Mouse (Mus musculus) bone marrow, adult 2 months (tissue): Measurements from ENCODE around the gene Zdhhc14.

Experiments used
- CTCF ChIP-seq: fragments of 200-500 bp; IDR thresholded peaks from 2 replicates; pipeline ENCODE4 v1.5.1; 2011; ENCODE audit warnings: low read length, control low read depth; ENCODE audit not compliant: control insufficient read depth, insufficient read depth
- POLR2A ChIP-seq: fragments of 200-500 bp; IDR thresholded peaks from 2 replicates; pipeline ENCODE4 v1.6.1; 2011; ENCODE audit warnings: low read depth, mild to moderate bottlenecking, control low read depth, low read length, borderline replicate concordance; ENCODE audit not compliant: control insufficient read depth

- TF ChIP-seq CTCF (no peak), POLR2A (no peak)
Measured at GRCm38 (mm10) chr17:5582937-5583336, 90.6 kb downstream of the Zdhhc14 start.
